Mouse (Mus musculus): Measurements from ENCODE around the gene Pgd. TPM values are rescaled to one million over a fixed set of nuclear protein-coding genes. Genes with fewer than 3 reads are reported as not detected.

Pgd gene
- total RNA-seq, 2 experiments from 2014 or later = 42.5 to 45.3 TPM

Other genes with a start within 250 kb of the Pgd start
- 10 to 100 TPM; 36.5 to 41.7 TPM for gene Pex14, start 66.9 kb downstream of the Pgd start, total RNA-seq (2021)
- 10 to 100 TPM; 58.3 to 61.6 TPM for gene Dffa, start 62.6 kb downstream of the Pgd start, total RNA-seq (2021)
- 10 to 100 TPM; 16.3 to 21.3 TPM for gene Cort, start 40.0 kb downstream of the Pgd start, total RNA-seq (2021)
- 10 to 100 TPM; 22.7 to 24.1 TPM for gene Cenps, start 29.1 kb downstream of the Pgd start, total RNA-seq (2021)
- gene Kif1b, start 140.9 kb upstream of the Pgd start, total RNA-seq (2021) = 100 to 1,000 TPM; 412 to 453 TPM

Data from left cerebral cortex, postnatal 14 days (tissue).